Mouse (Mus musculus) lung, postnatal 0 days (tissue): Measurements from ENCODE around the gene Gm12216. TPM values are rescaled to one million over a fixed set of nuclear protein-coding genes. Genes with fewer than 3 reads are reported as not detected.
A peak's percentile ranks its signal among the peaks of the same experiment; 100 is the strongest.

Experiments used
- ATAC-seq: fragments of 200-750 bp; cut with Nextera tagmentation; 2 replicates; pipeline ENCODE4 v1.8.0; 2017; ENCODE audit warnings: moderate library complexity
- DNase-seq: peaks from one replicate; pipeline ENCODE4 v3.0.0-alpha.2; 2016; ENCODE audit warnings: low spot score
- H3K27ac ChIP-seq: fragments of 300-500 bp; sonication (generic); 2 replicates; pipeline ENCODE4 v1.5.1; 2014; ENCODE audit warnings: antibody characterized with exemption, mild to moderate bottlenecking, low read length, mixed read lengths
- H3K27me3 ChIP-seq: fragments of 300-500 bp; sonication (generic); replicated peaks from 2 replicates; pipeline ENCODE4 v1.6.1; 2014; ENCODE audit warnings: low read length, mixed read lengths; ENCODE audit not compliant: insufficient read depth
- H3K36me3 ChIP-seq: fragments of 300-500 bp; sonication (generic); 2 replicates; pipeline ENCODE4 v1.6.1; 2014; ENCODE audit warnings: low read length, mixed read lengths; ENCODE audit not compliant: insufficient read depth
- H3K4me1 ChIP-seq: fragments of 300-500 bp; sonication (generic); 2 replicates; pipeline ENCODE4 v1.6.1; 2014; ENCODE audit warnings: antibody characterized with exemption, low read depth, low read length, mixed read lengths; ENCODE audit not compliant: insufficient read depth
- H3K4me2 ChIP-seq: fragments of 300-500 bp; sonication (generic); replicated peaks from 2 replicates; pipeline ENCODE4 v1.6.1; 2014; ENCODE audit warnings: low read depth, mild to moderate bottlenecking, low read length, moderate library complexity, mixed read lengths
- H3K4me3 ChIP-seq: fragments of 300-500 bp; sonication (generic); 2 replicates; pipeline ENCODE4 v1.5.1; 2014; ENCODE audit warnings: low read depth, low read length
- H3K9ac ChIP-seq: fragments of 300-500 bp; sonication (generic); replicated peaks from 2 replicates; pipeline ENCODE4 v1.6.1; 2014; ENCODE audit warnings: low read depth, mild to moderate bottlenecking
- H3K9me3 ChIP-seq: fragments of 300-500 bp; sonication (generic); 2 replicates; pipeline ENCODE4 v1.6.1; 2016; ENCODE audit warnings: low read length, mixed read lengths
- CTCF ChIP-seq: IDR thresholded peaks from 2 replicates; pipeline ENCODE4 v1.5.1; 2016; ENCODE audit warnings: antibody characterized with exemption, mild to moderate bottlenecking
- EP300 ChIP-seq: IDR thresholded peaks from 2 replicates; pipeline ENCODE4 v1.6.1; 2016; ENCODE audit warnings: antibody characterized with exemption, mild to moderate bottlenecking, control low read depth
- WGBS: fragments of 180-500 bp; shearing (Covaris S2); extraction: QIAGEN DNeasy Blood & Tissue Kit; methylation state at CpG from one replicate; pipeline ENCODE4 v1.1.7; 2014; 5-methylcytosine and 5-hydroxymethylcytosine counted together
- polyA plus RNA-seq: library from polyadenylated mRNA; unstranded; fragments of >200 nt; fragmentation: Nextera tagmentation; extraction: Ambion mirVana; gene quantifications from 2 replicates; pipeline ENCODE4 v1.2.1, GENCODE M21; 2015

The Gm12216 gene
- polyA plus RNA-seq, 1 experiment from 2014 or later, result 5.4 TPM

DNA sequence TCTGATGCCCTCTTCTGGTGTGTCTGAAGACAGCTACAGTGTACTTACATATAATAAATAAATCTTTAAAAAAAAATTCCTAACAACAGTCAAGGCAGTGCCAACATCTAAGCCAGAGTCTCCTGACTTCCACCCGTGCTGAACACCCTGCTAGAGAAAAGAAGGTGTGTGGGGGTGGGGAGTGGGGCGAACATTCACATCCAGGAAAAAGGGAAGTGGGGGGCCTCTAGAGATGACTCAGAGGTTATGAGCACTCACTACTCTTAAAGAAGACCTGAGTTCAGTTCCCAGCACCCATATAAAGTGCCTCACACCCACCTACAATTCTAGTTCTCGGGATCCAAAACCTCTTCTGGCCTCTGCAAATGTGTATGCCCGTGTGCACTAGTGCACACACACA, 33.6 kb downstream of the Gm12216 start:
- TF ChIP-seq CTCF (no peak), EP300 (no peak)
- whole genome bisulfite sequencing, result 68% methylated on average over 4 of the region's 4 CpGs

DNA sequence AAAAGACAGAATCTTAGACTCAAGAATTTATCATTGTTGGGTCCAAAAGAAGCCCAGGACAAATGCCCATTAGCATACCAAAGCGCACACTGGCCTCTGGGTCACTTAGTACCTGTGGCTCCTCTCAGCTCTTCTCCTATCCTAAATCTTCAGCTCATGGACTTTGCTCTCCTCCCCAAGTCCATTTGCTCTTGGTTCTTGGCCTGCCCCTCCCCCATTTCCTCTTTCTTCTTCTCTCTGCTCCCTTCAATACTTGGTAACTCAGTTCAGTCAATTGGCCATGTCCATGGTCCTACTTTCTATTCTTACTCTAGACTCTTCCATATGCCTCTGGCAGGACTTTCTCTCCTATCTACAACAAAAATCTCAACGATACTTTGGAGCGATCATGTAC, 37.1 kb downstream of the Gm12216 start:
- WGBS, result 83% methylated on average over 3 of the region's 3 CpGs
- DNase-seq, result no peak
- H3K27me3 ChIP-seq, result no peaks in the 10 kb centered on the region
- H3K4me3 ChIP-seq, result no peak overlapping the region
- H3K27ac ChIP-seq, result no peak overlapping the region
- peaks cover 4% of the 10 kb centered on the region; the same call in 1 of the 2 replicates for H3K4me1 ChIP-seq
- TF ChIP-seq EP300 (no peak), CTCF (no peak)
- no peak for ATAC-seq
- H3K9ac ChIP-seq, result no peak overlapping the region
- no peaks in the 10 kb centered on the region for H3K9me3 ChIP-seq
- H3K36me3 ChIP-seq, result no peaks in the 10 kb centered on the region
- H3K4me2 ChIP-seq, result no peak overlapping the region

More for the DNA sequence above, 33.6 kb downstream of the Gm12216 start:
- no peaks in the 10 kb centered on the region for H3K4me1 ChIP-seq
- H3K27ac ChIP-seq, result no peak overlapping the region
- ATAC-seq (no peak), DNase-seq (no peak)
- H3K4me3 ChIP-seq, result no peak overlapping the region
- no peak overlapping the region for H3K9ac ChIP-seq
- no peaks in the 10 kb centered on the region for H3K27me3 ChIP-seq
- no peak overlapping the region for H3K4me2 ChIP-seq
- H3K9me3 ChIP-seq, result no peaks in the 10 kb centered on the region
- H3K36me3 ChIP-seq, result no peaks in the 10 kb centered on the region

DNA sequence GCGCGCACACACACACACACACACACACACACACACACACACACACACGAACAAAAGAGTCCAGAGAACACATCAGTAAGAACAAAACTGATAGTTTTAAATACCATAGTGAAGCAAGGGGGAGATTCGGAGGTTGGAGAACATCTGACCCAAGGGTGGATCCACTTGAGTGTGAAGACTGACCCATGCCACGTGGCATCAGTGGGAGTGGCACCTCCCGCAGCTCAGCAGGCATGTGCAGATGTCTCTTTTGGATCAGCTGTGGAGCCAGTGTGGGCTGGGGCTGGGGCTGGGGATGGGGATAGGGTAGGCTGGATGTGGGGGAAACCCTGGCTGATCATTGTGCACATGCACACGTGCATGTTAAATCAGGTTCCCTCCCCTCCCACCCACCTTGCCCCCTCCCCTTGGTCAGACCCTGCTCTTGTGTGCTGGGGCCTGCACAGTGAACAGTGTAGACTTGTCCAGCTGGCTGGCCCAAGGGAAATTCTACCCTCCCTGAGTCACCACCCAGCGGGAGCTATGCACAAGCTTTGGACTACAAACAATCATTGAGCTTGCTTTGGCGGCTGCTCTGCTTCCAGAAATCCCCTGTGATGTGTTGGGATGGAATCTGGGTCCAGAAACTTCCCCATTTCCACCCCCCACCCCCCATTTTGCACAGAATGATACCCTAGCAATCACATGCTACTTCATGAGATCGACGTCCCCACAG, 37.7 kb downstream of the Gm12216 start:
- DNase-seq (no peak), ATAC-seq (no peak)
- H3K9me3 ChIP-seq, result no peaks in the 10 kb centered on the region
- no peak overlapping the region for H3K4me2 ChIP-seq
- H3K9ac ChIP-seq, result no peak overlapping the region
- no peaks in the 10 kb centered on the region for H3K36me3 ChIP-seq
- H3K27ac ChIP-seq, result no peak overlapping the region
- no peaks in the 10 kb centered on the region for H3K27me3 ChIP-seq
- H3K4me1 ChIP-seq, result peaks cover 4% of the 10 kb centered on the region; the same call in 1 of the 2 replicates
- 84% methylated on average over 11 of the region's 11 CpGs for WGBS
- TF ChIP-seq EP300 (no peak), CTCF (no peak)
- H3K4me3 ChIP-seq, result no peak overlapping the region

DNA sequence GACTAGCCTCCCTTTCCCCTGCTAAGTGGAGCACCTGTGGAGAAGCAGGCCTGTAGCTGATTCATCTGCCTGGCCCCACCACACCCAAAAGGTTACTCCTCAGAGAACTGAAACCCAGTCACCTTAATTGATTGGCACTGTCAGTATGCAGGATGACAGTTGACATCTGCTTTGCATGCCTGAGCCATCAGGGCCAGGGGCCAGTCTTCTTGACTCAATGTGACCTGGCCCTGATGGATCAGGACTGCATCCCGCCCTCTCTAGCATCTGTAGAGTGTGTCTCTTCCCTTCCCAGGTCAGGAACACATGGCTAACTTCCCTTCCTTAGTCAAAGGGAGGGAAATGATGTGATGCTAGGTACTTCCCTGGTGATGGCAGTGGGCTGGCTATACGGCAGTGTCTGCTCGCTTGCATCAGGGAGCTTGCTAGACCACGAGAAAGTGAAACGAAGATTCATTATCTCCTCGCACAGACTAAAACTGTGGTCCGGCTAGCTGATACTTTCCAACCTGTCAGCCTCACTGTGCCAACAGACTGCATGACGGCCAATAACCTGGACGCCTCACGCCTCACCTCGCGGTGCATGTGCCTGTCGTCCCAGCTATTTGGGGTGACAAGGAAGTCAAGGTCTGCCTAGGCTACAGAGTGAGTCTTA, 38.4 kb downstream of the Gm12216 start:
- Histone ChIP-seq H3K27ac (no peak overlapping the region), H3K4me2 (no peak overlapping the region), H3K36me3 (no peaks in the 10 kb centered on the region), H3K9me3 (no peaks in the 10 kb centered on the region), H3K4me3 (no peak overlapping the region), H3K27me3 (no peaks in the 10 kb centered on the region), H3K9ac (no peak overlapping the region), H3K4me1 (peaks cover 4% of the 10 kb centered on the region; the same call in 1 of the 2 replicates)
- TF ChIP-seq CTCF (no peak), EP300 (no peak)
- no peak for ATAC-seq
- 88% methylated on average over 13 of the region's 13 CpGs for WGBS
- DNase-seq, result no peak

DNA sequence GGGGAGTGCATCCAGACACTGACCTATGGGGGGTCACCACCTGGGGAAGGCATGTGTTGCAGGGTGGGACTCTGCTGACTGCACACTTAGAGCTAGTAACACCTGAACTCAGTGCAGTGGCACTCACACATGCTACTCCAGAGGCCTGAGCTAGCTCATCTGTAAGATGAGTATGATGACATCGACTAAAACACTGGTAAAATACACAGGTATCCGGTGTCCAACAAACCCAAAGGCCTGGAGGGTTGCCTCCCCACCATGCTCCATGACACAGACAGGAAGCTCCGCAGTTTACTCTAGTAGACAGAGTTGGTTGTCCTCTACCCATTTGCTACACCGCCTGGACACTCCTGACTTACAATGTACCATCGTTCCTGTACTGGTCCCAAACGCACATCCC, 39.5 kb downstream of the Gm12216 start:
- no peak for ATAC-seq
- WGBS, result 92% methylated on average over 6 of the region's 6 CpGs

DNA sequence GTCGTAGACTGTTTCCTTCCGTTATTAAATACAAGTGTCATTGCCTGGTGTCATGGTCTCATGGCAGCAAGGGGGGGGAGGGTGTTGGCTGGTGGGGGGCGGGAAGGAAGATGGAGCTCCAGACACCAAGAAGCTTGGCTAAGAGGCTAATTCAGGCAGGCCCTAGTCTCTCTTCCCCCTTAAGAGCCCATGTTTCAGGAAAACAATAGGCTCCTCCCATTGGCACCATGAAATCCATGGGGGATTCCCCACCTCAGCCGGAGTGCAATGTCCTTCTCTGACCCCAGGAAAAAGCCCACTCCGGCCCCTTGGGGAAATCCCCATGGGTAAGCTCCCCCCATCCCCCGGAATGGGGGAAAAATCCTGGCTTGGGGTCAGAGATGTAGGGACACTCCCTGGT, 40.3 kb downstream of the Gm12216 start:
- Histone ChIP-seq H3K27ac (no peak overlapping the region), H3K9me3 (no peaks in the 10 kb centered on the region), H3K4me2 (no peak overlapping the region), H3K4me1 (peaks cover 4% of the 10 kb centered on the region; the same call in 1 of the 2 replicates), H3K4me3 (no peak overlapping the region), H3K27me3 (no peaks in the 10 kb centered on the region), H3K9ac (no peak overlapping the region), H3K36me3 (no peaks in the 10 kb centered on the region)
- DNase-seq (peak; percentile 61), ATAC-seq (peak; percentile 85)
- TF ChIP-seq CTCF (no peak), EP300 (no peak)
- 43% methylated on average over 6 of the region's 6 CpGs for WGBS

More for the DNA sequence above, 39.5 kb downstream of the Gm12216 start:
- no peak for DNase-seq
- Histone ChIP-seq H3K4me2 (no peak overlapping the region), H3K4me1 (peaks cover 4% of the 10 kb centered on the region; the same call in 1 of the 2 replicates), H3K9me3 (no peaks in the 10 kb centered on the region), H3K4me3 (no peak overlapping the region), H3K27ac (no peak overlapping the region), H3K9ac (no peak overlapping the region), H3K27me3 (no peaks in the 10 kb centered on the region), H3K36me3 (no peaks in the 10 kb centered on the region)
- TF ChIP-seq CTCF (no peak), EP300 (no peak)
